Mouse (Mus musculus) hindbrain, embryonic 13.5 days (tissue): ENCODE results near the gene Srgap3. TPM values are rescaled to one million over a fixed set of nuclear protein-coding genes. Genes with fewer than 3 reads are reported as not detected.

ENCODE experiments used
- ATAC-seq: fragments of 200-750 bp; cut with Nextera tagmentation; 2 replicates; pipeline ENCODE4 v1.8.0; 2017; ENCODE audit warnings: moderate TSS enrichment; ENCODE audit not compliant: low FRiP score
- H3K27ac ChIP-seq: fragments of 300-500 bp; sonication (generic); 2 replicates; pipeline ENCODE4 v1.5.1; 2015; ENCODE audit warnings: inconsistent platforms, mild to moderate bottlenecking, moderate library complexity
- H3K27me3 ChIP-seq: fragments of 300-500 bp; sonication (generic); 2 replicates; pipeline ENCODE4 v1.6.1; 2015; ENCODE audit warnings: mild to moderate bottlenecking, inconsistent platforms
- H3K36me3 ChIP-seq: fragments of 300-500 bp; sonication (generic); 2 replicates; pipeline ENCODE4 v1.6.1; 2015; ENCODE audit warnings: mild to moderate bottlenecking, inconsistent platforms
- H3K4me1 ChIP-seq: fragments of 300-500 bp; sonication (generic); replicated peaks from 2 replicates; pipeline ENCODE4 v1.6.1; 2015; ENCODE audit warnings: inconsistent platforms
- H3K4me2 ChIP-seq: fragments of 300-500 bp; sonication (generic); 2 replicates; pipeline ENCODE4 v1.6.1; 2015; ENCODE audit warnings: inconsistent platforms, mild to moderate bottlenecking, moderate library complexity
- H3K4me3 ChIP-seq: fragments of 300-500 bp; sonication (generic); 2 replicates; pipeline ENCODE4 v1.5.1; 2015; ENCODE audit warnings: mild to moderate bottlenecking, inconsistent platforms
- H3K9ac ChIP-seq: fragments of 300-500 bp; sonication (generic); 2 replicates; pipeline ENCODE4 v1.6.1; 2015; ENCODE audit warnings: mild to moderate bottlenecking, inconsistent platforms
- H3K9me3 ChIP-seq: fragments of 300-500 bp; sonication (generic); 2 replicates; pipeline ENCODE4 v1.6.1; 2016; ENCODE audit warnings: inconsistent platforms
- WGBS: fragments of 180-500 bp; shearing (Covaris S2); methylation state at CpG from one replicate; pipeline ENCODE4 v1.1.7; 2015; 5-methylcytosine and 5-hydroxymethylcytosine counted together
- polyA plus RNA-seq: library from polyadenylated mRNA; unstranded; fragments of >200 nt; fragmentation: Nextera tagmentation; extraction: Ambion mirVana; gene quantifications from 2 replicates; pipeline ENCODE4 v1.2.1, GENCODE M21; 2015

Srgap3 gene
- polyA plus RNA-seq, 1 experiment from 2014 or later = 37.5 TPM

GRCm38 (mm10) chr6:112946021-112946811 is 850 bp downstream of the Srgap3 start:
- peaks cover 15% of the 10 kb centered on the region for H3K36me3 ChIP-seq
- WGBS = 6% methylated on average over 12 of the region's 12 CpGs
- H3K27ac ChIP-seq = peak overlapping the region; percentile 95
- no peaks in the 10 kb centered on the region for H3K27me3 ChIP-seq
- peak overlapping the region; percentile 89 for H3K4me3 ChIP-seq
- peak; percentile 43; the same call in 1 of the 2 replicates for ATAC-seq
- peak overlapping the region; percentile 94 for H3K9ac ChIP-seq
- peak overlapping the region; percentile 79 for H3K4me2 ChIP-seq
- no peaks in the 10 kb centered on the region for H3K9me3 ChIP-seq
- H3K4me1 ChIP-seq = peaks cover 54% of the 10 kb centered on the region

- peaks cover 25% of the 10 kb centered on the region for H3K36me3 ChIP-seq
- ATAC-seq = no peak
- H3K27me3 ChIP-seq = no peaks in the 10 kb centered on the region
- peak overlapping the region; percentile 79 for H3K4me2 ChIP-seq
- peak overlapping the region; percentile 89 for H3K4me3 ChIP-seq
- peak overlapping the region; percentile 94 for H3K9ac ChIP-seq
- no peaks in the 10 kb centered on the region for H3K9me3 ChIP-seq
- H3K4me1 ChIP-seq = peaks cover 64% of the 10 kb centered on the region
- 6% methylated on average over 14 of the region's 14 CpGs for WGBS
- H3K27ac ChIP-seq = peak overlapping the region; percentile 95
Observed at GRCm38 (mm10) chr6:112945181-112945751, 1.8 kb downstream of the Srgap3 start.

GRCm38 (mm10) chr6:112943596-112944245 is 3.3 kb downstream of the Srgap3 start:
- Histone ChIP-seq H3K9me3 (no peaks in the 10 kb centered on the region), H3K36me3 (peaks cover 32% of the 10 kb centered on the region), H3K9ac (peak overlapping the region; percentile 94), H3K4me3 (peak overlapping the region; percentile 89), H3K27ac (peak overlapping the region; percentile 95), H3K27me3 (no peaks in the 10 kb centered on the region), H3K4me1 (peaks cover 67% of the 10 kb centered on the region), H3K4me2 (peak overlapping the region; percentile 79)
- ATAC-seq = no peak
- 26% methylated on average over 9 of the region's 9 CpGs for WGBS

- H3K27ac ChIP-seq = peak overlapping the region; percentile 52; the same call in 1 of the 2 replicates
- H3K9ac ChIP-seq = no peak overlapping the region
- H3K4me3 ChIP-seq = no peak overlapping the region
- no peaks in the 10 kb centered on the region for H3K27me3 ChIP-seq
- 68% methylated on average over 9 of the region's 9 CpGs for WGBS
- H3K4me1 ChIP-seq = peaks cover 73% of the 10 kb centered on the region
- ATAC-seq = no peak
- peaks cover 42% of the 10 kb centered on the region for H3K36me3 ChIP-seq
- H3K9me3 ChIP-seq = no peaks in the 10 kb centered on the region
- peak overlapping the region; percentile 4 for H3K4me2 ChIP-seq
Observed at GRCm38 (mm10) chr6:112939281-112939680, 7.8 kb downstream of the Srgap3 start.

GRCm38 (mm10) chr6:112937791-112938190 is 9.3 kb downstream of the Srgap3 start:
- no peak overlapping the region for H3K4me2 ChIP-seq
- WGBS = 67% methylated on average over 2 of the region's 2 CpGs
- no peak for ATAC-seq
- H3K4me3 ChIP-seq = no peak overlapping the region
- peaks cover 73% of the 10 kb centered on the region for H3K4me1 ChIP-seq
- no peaks in the 10 kb centered on the region for H3K9me3 ChIP-seq
- H3K36me3 ChIP-seq = peaks cover 43% of the 10 kb centered on the region
- H3K9ac ChIP-seq = no peak overlapping the region
- no peaks in the 10 kb centered on the region for H3K27me3 ChIP-seq
- no peak overlapping the region for H3K27ac ChIP-seq

- ATAC-seq = no peak
Observed at GRCm38 (mm10) chr6:112934501-112934900, 12.6 kb downstream of the Srgap3 start.

GRCm38 (mm10) chr6:112932611-112933010 is 14.5 kb downstream of the Srgap3 start:
- Histone ChIP-seq H3K27ac (peak overlapping the region; percentile 62), H3K9ac (peak overlapping the region; percentile 35; the same call in 1 of the 2 replicates), H3K4me1 (peaks cover 83% of the 10 kb centered on the region), H3K27me3 (no peaks in the 10 kb centered on the region), H3K4me2 (0 out of 2 replicates have a peak overlapping the region, but pooled peaks have one; percentile 9), H3K36me3 (peaks cover 9% of the 10 kb centered on the region), H3K4me3 (no peak overlapping the region), H3K9me3 (no peaks in the 10 kb centered on the region)
- no peak for ATAC-seq
- WGBS = 24% methylated on average over 8 of the region's 8 CpGs

More at GRCm38 (mm10) chr6:112934501-112934900, 12.6 kb downstream of the Srgap3 start:
- Histone ChIP-seq H3K36me3 (peaks cover 20% of the 10 kb centered on the region), H3K4me2 (no peak overlapping the region), H3K4me3 (no peak overlapping the region), H3K4me1 (peaks cover 76% of the 10 kb centered on the region), H3K9ac (no peak overlapping the region), H3K27ac (no peak overlapping the region), H3K9me3 (no peaks in the 10 kb centered on the region), H3K27me3 (no peaks in the 10 kb centered on the region)
- 78% methylated on average over 1 of the region's 1 CpGs for WGBS

GRCm38 (mm10) chr6:112930011-112930451 is 17.0 kb downstream of the Srgap3 start:
- Histone ChIP-seq H3K9ac (no peak overlapping the region), H3K27me3 (no peaks in the 10 kb centered on the region), H3K9me3 (no peaks in the 10 kb centered on the region), H3K27ac (peak overlapping the region; percentile 83), H3K36me3 (peaks cover 4% of the 10 kb centered on the region; the same call in 1 of the 2 replicates), H3K4me3 (no peak overlapping the region), H3K4me1 (peaks cover 95% of the 10 kb centered on the region), H3K4me2 (peak overlapping the region; percentile 47)
- 9% methylated on average over 5 of the region's 5 CpGs for WGBS
- ATAC-seq = peak; percentile 81

GRCm38 (mm10) chr6:112929291-112929984 is 17.6 kb downstream of the Srgap3 start:
- Histone ChIP-seq H3K36me3 (peaks cover 4% of the 10 kb centered on the region; the same call in 1 of the 2 replicates), H3K4me3 (no peak overlapping the region), H3K9me3 (no peaks in the 10 kb centered on the region), H3K27me3 (no peaks in the 10 kb centered on the region), H3K4me1 (peaks cover 98% of the 10 kb centered on the region), H3K9ac (no peak overlapping the region), H3K4me2 (peak overlapping the region; percentile 47), H3K27ac (peak overlapping the region; percentile 83)
- ATAC-seq = peak; percentile 49
- 68% methylated on average over 6 of the region's 6 CpGs for WGBS

- H3K4me2 ChIP-seq = no peak overlapping the region
- peaks cover 1% of the 10 kb centered on the region; the same call in 1 of the 2 replicates for H3K36me3 ChIP-seq
- H3K9me3 ChIP-seq = no peaks in the 10 kb centered on the region
- peaks cover 98% of the 10 kb centered on the region for H3K4me1 ChIP-seq
- H3K9ac ChIP-seq = no peak overlapping the region
- H3K4me3 ChIP-seq = no peak overlapping the region
- ATAC-seq = no peak
- H3K27ac ChIP-seq = peak overlapping the region; percentile 83; the same call in 1 of the 2 replicates
- WGBS = 63% methylated on average over 6 of the region's 6 CpGs
- H3K27me3 ChIP-seq = no peaks in the 10 kb centered on the region
Observed at GRCm38 (mm10) chr6:112928841-112929240, 18.2 kb downstream of the Srgap3 start.

GRCm38 (mm10) chr6:112927341-112927740 is 19.7 kb downstream of the Srgap3 start:
- ATAC-seq = no peak
- no peaks in the 10 kb centered on the region for H3K27me3 ChIP-seq
- H3K9ac ChIP-seq = no peak overlapping the region
- peaks cover 88% of the 10 kb centered on the region for H3K4me1 ChIP-seq
- no peak overlapping the region for H3K4me3 ChIP-seq
- 45% methylated on average over 5 of the region's 5 CpGs for WGBS
- H3K9me3 ChIP-seq = no peaks in the 10 kb centered on the region
- no peak overlapping the region for H3K4me2 ChIP-seq
- peaks cover 6% of the 10 kb centered on the region for H3K36me3 ChIP-seq
- no peak overlapping the region for H3K27ac ChIP-seq
